Mouse (Mus musculus) heart, postnatal 25 days (tissue): Measurements from ENCODE around the gene Hist1h3d. TPM values are rescaled to one million over a fixed set of nuclear protein-coding genes. Genes with fewer than 3 reads are reported as not detected.
"Not testable (repeated sequence)": the region's sequence is repeated elsewhere in the genome, so short reads cannot be mapped to it uniquely, and the experiment has no call there.

Experiments used
- DNase-seq: peaks from one replicate; pipeline ENCODE4 v3.0.0; 2022; ENCODE audit warnings: low spot score
- intact Hi-C: fragments of 180-260 bp; cut with DNase I; formaldehyde crosslinking; loops from one replicate; pipeline ENCODE4 v1.15.1; 2025
- total RNA-seq, 2 experiments: library from RNA; stranded (reverse); gene quantifications; 2 replicates each; pipeline ENCODE4 v1.2.3; 2021

Gene Hist1h3d
- 1 to 10 TPM; 3.4 to 3.6 TPM for total RNA-seq

GRCm38 (mm10) chr13:23575271-23575851, at the start of gene Hist1h3d:
TSS of gene Hist1h3d (plus strand) at chr13:23575763.
- no peak for DNase-seq
- intact Hi-C loops: no loop called here

- no peak for DNase-seq
- intact Hi-C loops: loop anchor here (1.0 to 5.0 kb wide), 3 partner anchors 71 to 1499 kb away; no protein-coding TSS in a partner anchor
Observed at GRCm38 (mm10) chr13:23525901-23526300, 49.7 kb upstream of the Hist1h3d start.

GRCm38 (mm10) chr13:23526312-23526711, 49.3 kb upstream of the Hist1h3d start:
- intact Hi-C loops: loop anchor here (1.0 to 5.0 kb wide), 3 partner anchors 71 to 1499 kb away; no protein-coding TSS in a partner anchor
- DNase-seq: peak; percentile 74

GRCm38 (mm10) chr13:23529005-23529404, 46.6 kb upstream of the Hist1h3d start:
- DNase-seq: no peak
- intact Hi-C loops: loop anchor here (5.0 kb wide), 2 partner anchors 68 to 1502 kb away; no protein-coding TSS in a partner anchor

GRCm38 (mm10) chr13:23529480-23530165, 45.9 kb upstream of the Hist1h3d start:
- intact Hi-C loops: loop anchor here (2.0 to 5.0 kb wide), 6 partner anchors 53 to 1817 kb away; partner anchors contain the start of genes Hist1h2be and Hist1h4d
- no peak for DNase-seq

- intact Hi-C loops: loop anchor here (2.0 to 5.0 kb wide), 4 partner anchors 52 to 1818 kb away; partner anchors contain the start of genes Hist1h2be and Hist1h4d
- DNase-seq: peak; percentile 40
Observed at GRCm38 (mm10) chr13:23530181-23530900, 45.2 kb upstream of the Hist1h3d start.

GRCm38 (mm10) chr13:23530901-23531875, 44.4 kb upstream of the Hist1h3d start, which contains the start of gene Hist1h4h:
TSS of gene Hist1h4h (plus strand) at chr13:23531050.
- intact Hi-C loops: loop anchor here (2.0 to 5.0 kb wide), 4 partner anchors 51 to 1819 kb away; partner anchors contain the start of genes Hist1h2be and Hist1h4d
- DNase-seq: peak; percentile 92

GRCm38 (mm10) chr13:23532262-23533075, 43.1 kb upstream of the Hist1h3d start:
- no peak for DNase-seq
- intact Hi-C loops: loop anchor here (5.0 kb wide), 3 partner anchors 50 to 1820 kb away; partner anchors contain the start of gene Hist1h4d

- intact Hi-C loops: loop anchor here (5.0 kb wide), 3 partner anchors 49 to 1821 kb away; partner anchors contain the start of gene Hist1h4d
- DNase-seq: not testable (repeated sequence)
Observed at GRCm38 (mm10) chr13:23533560-23534367, 41.8 kb upstream of the Hist1h3d start, which contains the start of gene Hist1h2af. TSS of gene Hist1h2af (plus strand) at chr13:23533906.

GRCm38 (mm10) chr13:23534368-23535131, 41.0 kb upstream of the Hist1h3d start:
- intact Hi-C loops: loop anchor here (5.0 kb wide), 3 partner anchors 48 to 1822 kb away; partner anchors contain the start of gene Hist1h4d

GRCm38 (mm10) chr13:23535137-23536075, 40.2 kb upstream of the Hist1h3d start, which contains the start of gene Hist1h3g:
TSS of gene Hist1h3g (plus strand) at chr13:23535422.
- peak; percentile 71 for DNase-seq
- intact Hi-C loops: not testable (repeated sequence)

More at GRCm38 (mm10) chr13:23534368-23535131, 41.0 kb upstream of the Hist1h3d start:
- no peak for DNase-seq

GRCm38 (mm10) chr13:23536076-23536822, 39.3 kb upstream of the Hist1h3d start:
- DNase-seq: no peak
- intact Hi-C loops: no loop called here

GRCm38 (mm10) chr13:23537006-23537710, 38.4 kb upstream of the Hist1h3d start:
- no peak for DNase-seq
- intact Hi-C loops: no loop called here

GRCm38 (mm10) chr13:23538249-23538648, 37.3 kb upstream of the Hist1h3d start:
- intact Hi-C loops: no loop called here
- DNase-seq: no peak
